Mouse (Mus musculus) Patski (cell line): ENCODE data around the gene Map1s. TPM values are rescaled to one million over a fixed set of nuclear protein-coding genes. Genes with fewer than 3 reads are reported as not detected.

Experiments used
- ATAC-seq: fragments of 100-300 bp; one replicate; pipeline ENCODE4 v1.8.0; 2021
- CTCF ChIA-PET: fragments of 350-600 bp; sonication (Branson Sonifier 250); formaldehyde crosslinking; loops from one replicate; lab custom pipeline; 2022; ENCODE audit warnings: inconsistent platforms; lab: Charles Lee
- POLR2A ChIA-PET: fragments of 350-600 bp; sonication (Branson Sonifier 250); formaldehyde crosslinking; loops from one replicate; lab custom pipeline; 2022; ENCODE audit warnings: antibody characterized with exemption, inconsistent platforms; lab: Charles Lee
- DNase-seq: peaks from one replicate; pipeline ENCODE4 v3.0.0-alpha.2; 2011; ENCODE audit warnings: low read depth, low spot score
- H3K27me3 ChIP-seq: fragments of 371-371 bp; one replicate; pipeline ENCODE4 v1.5.1; 2021
- CTCF ChIP-seq: fragments of 100-300 bp; IDR thresholded peaks from one replicate; pipeline ENCODE4 v1.5.1; 2021
- in situ Hi-C: fragments of 300-500 bp; cut with MboI; formaldehyde crosslinking; loops from 3 replicates; pipeline ENCODE4 v1.11.1; 2018; ENCODE audit warnings: low pct_unique_long_range_greater_than_20kb, mixed read lengths
- polyA plus RNA-seq: library from polyadenylated mRNA; unstranded; gene quantifications from one replicate; pipeline ENCODE4 v1.2.3, GENCODE M21; 2021

Map1s gene
- polyA plus RNA-seq, 1 experiment from 2014 or later: 50.9 TPM

DNA sequence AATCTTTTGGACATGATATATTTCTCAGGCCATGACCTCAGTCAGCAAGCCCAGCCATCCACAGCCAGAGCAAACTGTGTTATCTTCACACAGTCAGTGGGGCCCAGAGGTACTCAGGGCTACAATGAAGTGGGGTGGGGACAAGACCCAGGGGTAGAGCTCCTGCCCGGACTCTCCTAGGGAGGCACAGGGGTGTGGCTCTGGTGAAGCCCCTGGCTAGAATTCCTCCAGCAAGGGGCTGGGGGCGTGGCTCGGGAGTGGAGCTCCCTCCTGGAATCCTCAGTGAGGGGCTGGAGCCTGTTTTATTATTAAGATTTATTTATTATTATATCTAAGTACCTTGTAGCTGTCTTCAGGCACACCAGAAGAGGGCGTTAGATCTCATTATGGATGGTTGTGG is 29.4 kb upstream of the Map1s start:
- DNase-seq: no peak
- no peaks in the 10 kb centered on the region for H3K27me3 ChIP-seq
- in situ Hi-C loops: loop anchor here (25.0 kb wide), 1 partner anchor 486 kb away; the partner anchor contains the start of genes Ocel1 and Use1
- ATAC-seq: no peak
- no peak for TF ChIP-seq CTCF
- CTCF ChIA-PET: interaction anchor here (0.6 to 3.7 kb wide), 5 partner anchors 15 to 88 kb away, joined by 3 to 27 read pairs (median 4); partner anchors contain the start of genes Rpl18a and Slc5a5
- POLR2A ChIA-PET: interaction anchor here (0.7 to 1.1 kb wide), 2 partner anchors 11 to 18 kb away, joined by 3 read pairs; no protein-coding TSS in a partner anchor

DNA sequence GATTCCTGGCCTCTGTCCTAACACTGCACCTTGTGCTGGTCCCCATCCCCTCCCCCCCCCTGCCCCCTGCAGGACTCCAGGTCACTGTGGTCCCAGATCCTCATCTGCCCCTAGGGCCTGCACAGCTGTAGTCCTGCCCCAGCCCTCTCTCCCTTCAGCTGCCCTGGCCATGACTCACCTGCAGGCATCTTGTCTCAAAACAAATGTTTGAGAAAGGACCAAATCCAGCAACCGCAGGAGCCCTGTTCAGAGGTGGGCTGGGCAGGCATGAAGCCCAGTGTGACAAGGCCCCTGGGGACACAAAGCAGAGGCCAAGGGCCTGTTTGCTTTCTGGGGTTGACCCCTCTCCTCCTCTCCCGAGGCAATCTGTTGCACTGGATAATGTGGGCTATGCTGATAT is 27.6 kb upstream of the Map1s start:
- ATAC-seq (no peak), DNase-seq (peak; percentile 54)
- POLR2A ChIA-PET: no interaction called here
- H3K27me3 ChIP-seq: no peaks in the 10 kb centered on the region
- TF ChIP-seq CTCF: no peak
- CTCF ChIA-PET: interaction anchor here (0.8 to 3.7 kb wide), 3 partner anchors 16 to 19 kb away, joined by 3 to 27 read pairs (median 17); partner anchors contain the start of gene Rpl18a
- in situ Hi-C loops: loop anchor here (25.0 kb wide), 1 partner anchor 484 kb away; the partner anchor contains the start of genes Ocel1 and Use1

DNA sequence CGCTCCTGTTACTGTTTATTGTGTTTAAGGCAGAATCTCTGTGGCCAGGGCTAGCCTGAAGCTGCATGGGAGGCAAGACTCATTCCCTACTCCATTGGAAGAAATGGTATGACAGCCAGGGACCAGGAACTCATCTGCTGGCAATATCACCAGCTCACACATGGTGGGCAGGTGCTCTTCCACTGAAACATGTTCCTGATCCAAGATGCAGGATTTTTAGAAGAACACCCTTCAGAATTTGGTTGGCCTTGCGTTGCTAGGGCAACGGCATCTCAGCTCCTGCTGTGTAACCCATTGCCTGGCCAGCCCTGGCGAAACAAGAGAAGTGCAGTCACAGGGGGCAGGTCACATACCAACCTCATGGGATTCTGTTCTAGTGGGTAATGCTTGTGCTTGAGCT is 26.2 kb upstream of the Map1s start:
- in situ Hi-C loops: loop anchor here (25.0 kb wide), 1 partner anchor 483 kb away; the partner anchor contains the start of genes Ocel1 and Use1
- CTCF ChIA-PET: interaction anchor here (1.4 to 3.1 kb wide), 4 partner anchors 10 to 46 kb away, joined by 3 to 17 read pairs (median 10); partner anchors contain the start of genes Arrdc2 and Rpl18a
- H3K27me3 ChIP-seq: no peaks in the 10 kb centered on the region
- POLR2A ChIA-PET: interaction anchor here (1.0 to 1.7 kb wide), 4 partner anchors 10 to 17 kb away, joined by 3 to 13 read pairs (median 4); partner anchors contain the start of genes Rpl18a and Slc5a5
- DNase-seq: no peak
- peak; percentile 11 for ATAC-seq
- TF ChIP-seq CTCF: no peak

DNA sequence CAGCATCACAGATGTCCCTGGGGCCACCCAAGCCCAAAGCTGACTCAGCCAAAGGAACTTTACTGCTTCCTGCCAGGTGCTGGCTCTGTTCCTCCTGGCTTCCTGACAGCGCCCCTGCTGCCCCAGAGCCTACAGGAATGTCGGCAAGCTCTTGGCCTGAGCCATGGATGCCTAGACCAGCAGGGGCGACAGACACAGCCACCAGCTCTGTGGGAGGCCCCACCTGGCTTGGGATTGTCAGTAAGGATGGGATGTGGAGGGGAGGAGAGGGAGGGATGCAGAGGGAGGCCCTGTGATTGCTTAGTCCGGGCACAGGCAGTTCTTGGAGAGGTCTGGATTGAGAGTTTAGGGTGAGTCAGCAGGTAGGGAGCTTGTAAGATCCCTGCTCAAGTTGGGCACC is 25.6 kb upstream of the Map1s start:
- DNase-seq (peak; percentile 53), ATAC-seq (peak; percentile 67)
- ChIA-PET POLR2A (interaction anchor here (1.0 to 1.7 kb wide), 5 partner anchors 10 to 17 kb away, joined by 3 to 13 read pairs (median 5); partner anchors contain the start of genes Rpl18a and Slc5a5), CTCF (interaction anchor here (1.4 to 3.1 kb wide), 5 partner anchors 10 to 46 kb away, joined by 3 to 17 read pairs (median 7); partner anchors contain the start of genes Arrdc2 and Rpl18a)
- TF ChIP-seq CTCF: no peak
- in situ Hi-C loops: loop anchor here (25.0 kb wide), 1 partner anchor 482 kb away; the partner anchor contains the start of genes Ocel1 and Use1
- no peaks in the 10 kb centered on the region for H3K27me3 ChIP-seq

DNA sequence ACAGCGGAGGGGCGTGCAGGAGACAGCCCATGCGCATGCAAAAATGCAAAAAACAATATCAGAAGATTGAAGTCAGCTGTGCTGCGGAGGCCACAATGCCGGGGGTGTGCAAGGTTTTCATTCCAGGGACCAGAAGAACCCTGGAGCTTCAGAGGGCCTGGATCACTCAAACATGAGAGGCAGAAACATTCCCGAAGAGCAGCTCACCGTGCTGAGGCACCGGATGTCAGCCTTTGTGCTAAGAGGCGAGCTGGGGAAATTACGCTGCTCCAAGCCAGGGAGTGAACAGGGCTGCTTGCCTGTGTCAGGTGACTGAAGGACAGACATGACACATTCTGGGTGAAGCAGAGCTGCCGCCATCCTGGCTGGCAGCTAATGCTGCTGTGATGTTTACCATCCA is 25.2 kb upstream of the Map1s start:
- peak; percentile 60 for ATAC-seq
- ChIA-PET POLR2A (interaction anchor here (1.1 to 1.7 kb wide), 4 partner anchors 11 to 16 kb away, joined by 4 to 13 read pairs (median 7); partner anchors contain the start of genes Rpl18a and Slc5a5), CTCF (interaction anchor here (1.4 to 3.1 kb wide), 5 partner anchors 11 to 45 kb away, joined by 3 to 17 read pairs (median 7); partner anchors contain the start of genes Arrdc2 and Rpl18a)
- H3K27me3 ChIP-seq: no peaks in the 10 kb centered on the region
- DNase-seq: peak; percentile 60
- in situ Hi-C loops: loop anchor here (25.0 kb wide), 1 partner anchor 482 kb away; the partner anchor contains the start of genes Ocel1 and Use1
- TF ChIP-seq CTCF: no peak

DNA sequence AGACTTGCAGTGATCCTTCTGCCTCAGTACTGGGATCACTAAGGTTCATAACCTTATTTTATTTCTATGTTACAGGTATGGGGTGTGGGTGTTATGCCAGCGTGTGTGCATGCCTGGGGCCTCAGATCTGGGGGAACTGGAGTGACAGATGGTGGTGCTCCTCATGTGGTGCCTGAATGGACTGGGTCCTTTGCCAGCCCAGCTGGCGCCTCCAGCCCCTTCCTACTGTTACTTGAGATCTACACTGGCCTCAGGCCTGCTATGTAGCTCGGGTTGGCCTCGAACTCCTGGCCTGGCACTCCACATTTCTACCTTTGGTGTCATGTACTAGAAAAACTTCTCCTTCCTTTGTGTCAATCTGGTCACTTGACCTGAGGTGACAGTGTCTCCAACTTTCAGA is 21.5 kb upstream of the Map1s start:
- no peak for TF ChIP-seq CTCF
- POLR2A ChIA-PET: no interaction called here
- ATAC-seq (no peak), DNase-seq (no peak)
- in situ Hi-C loops: loop anchor here (25.0 kb wide), 1 partner anchor 478 kb away; the partner anchor contains the start of genes Ocel1 and Use1
- CTCF ChIA-PET: no interaction called here
- no peaks in the 10 kb centered on the region for H3K27me3 ChIP-seq

DNA sequence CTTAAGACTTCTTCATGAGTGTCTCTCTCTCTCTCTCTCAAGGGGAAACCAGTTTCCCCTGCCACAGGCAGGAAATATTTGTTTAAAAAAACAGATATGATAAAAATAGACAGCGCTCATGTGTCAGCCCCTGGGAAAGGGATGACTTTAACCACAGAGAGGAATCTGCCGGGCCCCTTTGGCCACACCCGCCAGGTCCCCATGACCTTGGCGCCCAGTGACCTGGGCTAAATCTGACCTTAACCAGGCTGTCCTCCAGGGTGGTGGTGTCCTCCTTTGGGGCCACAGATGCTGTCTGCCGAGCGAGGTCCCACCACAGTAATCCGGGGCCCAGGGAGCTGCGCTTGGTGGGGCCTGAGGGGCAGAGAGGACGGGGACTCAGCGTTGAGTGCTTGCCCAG is 21.0 kb upstream of the Map1s start:
- DNase-seq: no peak
- no peak for ATAC-seq
- TF ChIP-seq CTCF: no peak
- CTCF ChIA-PET: no interaction called here
- H3K27me3 ChIP-seq: no peaks in the 10 kb centered on the region
- POLR2A ChIA-PET: no interaction called here
- in situ Hi-C loops: loop anchor here (25.0 kb wide), 1 partner anchor 478 kb away; the partner anchor contains the start of genes Ocel1 and Use1

DNA sequence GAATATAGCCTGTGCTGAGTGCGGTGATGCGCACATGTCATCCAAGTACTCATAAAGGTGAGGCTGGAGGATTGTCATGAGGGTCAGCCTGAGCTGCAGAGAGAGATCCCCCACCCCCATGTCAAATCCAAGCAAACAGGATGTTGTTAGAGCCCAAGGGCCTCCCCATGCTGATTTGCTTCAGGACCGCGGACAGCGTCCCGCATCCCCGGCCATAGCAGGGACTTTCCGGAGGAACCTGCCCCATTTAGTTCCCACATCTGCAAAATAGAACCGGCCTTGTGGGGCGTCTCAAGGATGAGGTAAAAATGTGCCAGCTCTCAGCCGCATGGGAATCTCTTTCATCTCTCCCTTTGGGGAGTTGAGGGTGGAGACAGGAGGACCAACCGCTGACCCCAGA is 20.1 kb upstream of the Map1s start:
- ChIA-PET POLR2A (no interaction called here), CTCF (no interaction called here)
- no peak for TF ChIP-seq CTCF
- in situ Hi-C loops: loop anchor here (25.0 kb wide), 1 partner anchor 477 kb away; the partner anchor contains the start of genes Ocel1 and Use1
- ATAC-seq (no peak), DNase-seq (no peak)
- H3K27me3 ChIP-seq: no peaks in the 10 kb centered on the region

DNA sequence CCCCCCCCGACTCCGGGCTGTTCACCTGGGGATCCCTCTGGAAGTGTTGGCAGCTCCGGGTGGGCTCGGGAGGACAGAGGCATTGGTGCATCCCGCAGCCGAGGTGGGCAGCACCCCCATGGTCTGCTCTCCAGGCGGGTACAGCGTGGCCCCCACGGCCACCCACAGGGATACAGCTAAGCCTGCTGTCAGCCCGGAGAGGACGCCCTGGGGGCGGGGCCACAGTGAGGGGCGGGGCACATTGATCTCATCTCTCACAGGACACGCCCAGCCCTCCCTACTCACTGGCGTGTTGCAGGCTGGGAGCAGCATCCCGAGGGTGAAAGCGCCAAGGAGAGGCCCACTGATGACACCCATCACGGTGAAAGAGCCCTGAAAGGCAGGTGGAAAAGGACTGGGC is 18.1 kb upstream of the Map1s start:
- POLR2A ChIA-PET: no interaction called here
- DNase-seq (no peak), ATAC-seq (no peak)
- CTCF ChIA-PET: interaction anchor here (1.5 kb wide), 1 partner anchor 43 kb away, joined by 5 read pairs; no protein-coding TSS in a partner anchor
- no peak for TF ChIP-seq CTCF
- H3K27me3 ChIP-seq: no peaks in the 10 kb centered on the region
- in situ Hi-C loops: loop anchor here (25.0 kb wide), 1 partner anchor 475 kb away; the partner anchor contains the start of genes Ocel1 and Use1

DNA sequence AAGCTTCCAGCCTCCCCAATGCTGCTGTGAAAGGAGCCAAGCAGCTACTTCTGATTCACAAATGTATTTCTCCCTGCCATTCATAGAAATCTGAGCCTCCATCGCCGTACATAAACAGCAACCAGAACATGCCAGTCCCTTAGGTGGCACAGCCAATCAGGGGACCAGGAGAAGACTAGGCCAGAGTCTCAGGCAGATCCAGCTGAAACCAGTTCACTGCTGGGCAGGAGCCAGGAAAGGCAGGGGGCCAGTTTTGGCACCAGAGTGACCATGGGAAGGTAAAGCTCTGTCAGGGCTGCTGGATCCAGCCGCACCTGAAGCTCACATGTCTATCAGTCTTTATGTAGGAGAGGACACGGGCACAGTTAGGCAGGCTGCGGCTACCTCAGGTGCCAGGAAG is 15.1 kb upstream of the Map1s start:
- ATAC-seq (no peak), DNase-seq (no peak)
- POLR2A ChIA-PET: no interaction called here
- H3K27me3 ChIP-seq: no peaks in the 10 kb centered on the region
- in situ Hi-C loops: loop anchor here (25.0 kb wide), 1 partner anchor 472 kb away; the partner anchor contains the start of genes Ocel1 and Use1
- TF ChIP-seq CTCF: no peak
- CTCF ChIA-PET: interaction anchor here (1.4 kb wide), 2 partner anchors 9 to 46 kb away, joined by 3 read pairs; no protein-coding TSS in a partner anchor
